Mouse (Mus musculus) CH12.LX (cell line): Measurements from ENCODE around the gene Sept1. TPM values are rescaled to one million over a fixed set of nuclear protein-coding genes. Genes with fewer than 3 reads are reported as not detected.

Experiments used
- DNase-seq: peaks from one replicate; pipeline ENCODE4 v3.0.0-alpha.2; 2013; ENCODE audit errors: extremely low read depth
- H3K27ac ChIP-seq: 2 replicates; pipeline ENCODE4 v1.5.1; 2012; ENCODE audit warnings: low read depth, mild to moderate bottlenecking, control low read depth, moderate library complexity; ENCODE audit not compliant: insufficient read depth
- H3K27me3 ChIP-seq: replicated peaks from 2 replicates; pipeline ENCODE3; 2012; ENCODE audit warnings: inconsistent platforms
- H3K36me3 ChIP-seq, 2 experiments: replicated peaks in 1 of 2; 2 replicates each; pipeline versions ENCODE3 to v1.6.1; 2012; ENCODE audit warnings: inconsistent platforms in 1 of 2, low read length in 1 of 2, mild to moderate bottlenecking in 1 of 2, mixed read lengths in 1 of 2, moderate library complexity in 1 of 2; ENCODE audit not compliant: control insufficient read depth in 1 of 2, insufficient read depth in 1 of 2
- H3K4me1 ChIP-seq, 2 experiments: 2 replicates each; pipeline ENCODE4 v1.6.1; 2012; ENCODE audit warnings: inconsistent platforms in 1 of 2, moderate library complexity in 1 of 2; ENCODE audit not compliant: insufficient read depth in 2 of 2, control insufficient read depth in 1 of 2
- H3K4me2 ChIP-seq: 2 replicates; pipeline ENCODE4 v1.6.1; 2012; ENCODE audit warnings: low read depth, mild to moderate bottlenecking, control low read depth; ENCODE audit not compliant: poor library complexity, insufficient read depth, severe bottlenecking
- H3K4me3 ChIP-seq, 3 experiments: fragments of 150-350 bp in 1 of 3; sonication (generic) in 1 of 3; replicated peaks in 1 of 3; 2 replicates each; pipeline versions ENCODE3 to v1.5.1; 2011 to 2012; ENCODE audit warnings: low read depth in 2 of 3, low read length in 2 of 3, mild to moderate bottlenecking in 2 of 3, moderate library complexity in 2 of 3, control low read depth in 1 of 3, improper control_type of control experiment in 1 of 3, inconsistent platforms in 1 of 3, mixed read lengths in 1 of 3; ENCODE audit not compliant: poor library complexity in 1 of 3
- H3K79me2 ChIP-seq: replicated peaks from 2 replicates; pipeline ENCODE4 v1.6.1; 2012; ENCODE audit warnings: mild to moderate bottlenecking, moderate library complexity; ENCODE audit not compliant: control insufficient read depth, poor library complexity, insufficient read depth, severe bottlenecking; ENCODE audit errors: extremely low read depth
- H3K9ac ChIP-seq: 2 replicates; pipeline ENCODE4 v1.6.1; 2012; ENCODE audit warnings: low read depth, mild to moderate bottlenecking, control low read depth, moderate library complexity; ENCODE audit not compliant: insufficient read depth
- H3K9me3 ChIP-seq: replicated peaks from 2 replicates; pipeline ENCODE3; 2012; ENCODE audit warnings: low read length, inconsistent platforms, mixed read lengths
- BHLHE40 ChIP-seq: IDR thresholded peaks from 2 replicates; pipeline ENCODE4 v1.6.1; 2011; ENCODE audit warnings: mild to moderate bottlenecking, low read depth, low read length, improper control_type of control experiment
- CHD1 ChIP-seq: IDR thresholded peaks from 2 replicates; pipeline ENCODE4 v1.6.1; 2012; ENCODE audit warnings: low read depth, low read length, improper control_type of control experiment, inconsistent platforms
- ETS1 ChIP-seq: conservative IDR thresholded peaks from 2 replicates; pipeline ENCODE4 v1.6.1; 2012; ENCODE audit warnings: low read depth, mild to moderate bottlenecking, inconsistent platforms, low read length, improper control_type of control experiment, moderate library complexity
- GABPA ChIP-seq: IDR thresholded peaks from 2 replicates; pipeline ENCODE4 v1.6.1; 2012; ENCODE audit warnings: low read depth, low read length, improper control_type of control experiment, inconsistent platforms; ENCODE audit not compliant: insufficient replicate concordance
- JUND ChIP-seq: conservative IDR thresholded peaks from 2 replicates; pipeline ENCODE4 v1.6.1; 2011; ENCODE audit warnings: low read depth, low read length, improper control_type of control experiment
- MAZ ChIP-seq: IDR thresholded peaks from 2 replicates; pipeline ENCODE4 v1.6.1; 2012; ENCODE audit warnings: low read depth, mild to moderate bottlenecking, inconsistent platforms, low read length, improper control_type of control experiment, moderate library complexity
- POLR2A ChIP-seq: IDR thresholded peaks from 2 replicates; pipeline ENCODE4 v1.6.1; 2011; ENCODE audit warnings: low read depth, mild to moderate bottlenecking, improper control_type of control experiment, low read length
- ZC3H11A ChIP-seq: IDR thresholded peaks from 2 replicates; pipeline ENCODE4 v1.6.1; 2012; ENCODE audit warnings: low read depth, mild to moderate bottlenecking, inconsistent platforms, low read length, improper control_type of control experiment
- ZMIZ1 ChIP-seq: IDR thresholded peaks from 2 replicates; pipeline ENCODE4 v1.6.1; 2012; ENCODE audit warnings: low read depth, mild to moderate bottlenecking, inconsistent platforms, low read length, improper control_type of control experiment
- dilution Hi-C: fragments of 300-500 bp; cut with MboI; formaldehyde crosslinking; loops from 2 replicates; pipeline ENCODE4 v1.14.3; 2020; ENCODE audit warnings: low sequenced_read_pairs; ENCODE audit not compliant: extremely low pct_unique_long_range_greater_than_20kb, extremely low pct_ligation_motif_present
- in situ Hi-C: fragments of 300-500 bp; cut with MboI; formaldehyde crosslinking; loops from 3 replicates; pipeline ENCODE4 v1.14.3; 2019; ENCODE audit warnings: low sequenced_read_pairs, low pct_ligation_motif_present, low pct_unique_long_range_greater_than_20kb, mixed read lengths
- polyA plus RNA-seq: library from polyadenylated mRNA; unstranded; fragments of >175 nt; gene quantifications from 2 replicates; pipeline ENCODE4 v1.2.1, GENCODE M21; 2012; ENCODE audit warnings: low read depth; ENCODE audit not compliant: insufficient read length
- total RNA-seq, 2 experiments: library from RNA; depleted of rRNA; stranded (reverse); fragments of 300-350 nt in 1 of 2; fragments of >200 nt in 1 of 2; gene quantifications; 2 replicates each; pipeline ENCODE4 v1.2.3; 2012 to 2014

Sept1 gene
- total and polyA plus RNA-seq, 3 experiments = 42.7 to 171 (median 92.3) TPM

GRCm38 (mm10) chr7:127271093-127271492 is 38.2 kb upstream of the Sept1 start:
- TF ChIP-seq CHD1 (0 out of 2 replicates have a peak, but pooled peaks have one; percentile 65), JUND (no peak), ZMIZ1 (peak; percentile 44; the same call in 1 of the 2 replicates)
- Histone ChIP-seq H3K79me2 (peaks cover 33% of the 10 kb centered on the region), H3K9me3 (peaks cover 13% of the 10 kb centered on the region), H3K36me3 (peaks cover 17 to 44% of the 10 kb centered on the region in 2 experiments), H3K4me2 (peak overlapping the region; percentile 98), H3K27me3 (no peaks in the 10 kb centered on the region), H3K4me1 (peaks cover under 1 to 32% of the 10 kb centered on the region in 2 experiments; a peak in 3 of 4 replicates), H3K27ac (no peak overlapping the region), H3K4me3 (peak overlapping the region in 2 of 3 experiments; percentile 98), H3K9ac (peak overlapping the region; percentile 15; the same call in 1 of the 2 replicates)
- dilution Hi-C loops (no loop called here), in situ Hi-C loops (no loop called here)
- DNase-seq = no peak

- H3K4me3 ChIP-seq = no peak overlapping the region
- DNase-seq = no peak
- peak overlapping the region; percentile 98 for H3K4me2 ChIP-seq
- TF ChIP-seq GABPA (no peak), BHLHE40 (no peak), ETS1 (no peak)
- dilution Hi-C loops (no loop called here), in situ Hi-C loops (no loop called here)
- H3K9me3 ChIP-seq = peaks cover 13% of the 10 kb centered on the region
- H3K4me1 ChIP-seq = peaks cover 0 to 28% of the 10 kb centered on the region in 2 experiments; a peak in 2 of 4 replicates
- no peak overlapping the region for H3K27ac ChIP-seq
- peaks cover 33% of the 10 kb centered on the region for H3K79me2 ChIP-seq
- peak overlapping the region; percentile 15; the same call in 1 of the 2 replicates for H3K9ac ChIP-seq
- peaks cover 17 to 44% of the 10 kb centered on the region in 2 experiments for H3K36me3 ChIP-seq
- H3K27me3 ChIP-seq = no peaks in the 10 kb centered on the region
These were observed 37.7 kb upstream of the Sept1 start for GRCm38 (mm10) chr7:127270666-127271065.

GRCm38 (mm10) chr7:127270256-127270655 is 37.3 kb upstream of the Sept1 start:
- Histone ChIP-seq H3K9me3 (peaks cover 13% of the 10 kb centered on the region), H3K4me2 (peak overlapping the region; percentile 98; the same call in 1 of the 2 replicates), H3K79me2 (peaks cover 33% of the 10 kb centered on the region), H3K4me3 (no peak overlapping the region), H3K27me3 (no peaks in the 10 kb centered on the region), H3K9ac (no peak overlapping the region), H3K27ac (no peak overlapping the region), H3K36me3 (peaks cover 17 to 44% of the 10 kb centered on the region in 2 experiments), H3K4me1 (peaks cover 0 to 26% of the 10 kb centered on the region in 2 experiments; a peak in 2 of 4 replicates)
- DNase-seq = no peak
- dilution Hi-C loops (no loop called here), in situ Hi-C loops (no loop called here)
- TF ChIP-seq POLR2A (peak; percentile 10; the same call in 1 of the 2 replicates), MAZ (no peak), BHLHE40 (no peak), ZC3H11A (no peak)
